Mouse (Mus musculus) adrenal gland, adult 8-10 months (tissue): ENCODE data around the gene Nos1ap. TPM values are rescaled to one million over a fixed set of nuclear protein-coding genes. Genes with fewer than 3 reads are reported as not detected.

Source experiments
- DNase-seq: peaks from one replicate; pipeline ENCODE4 v3.0.0; 2022
- total RNA-seq, 4 experiments: library from RNA; stranded (reverse); gene quantifications; 2 replicates each; pipeline ENCODE4 v1.2.4; 2022

Nos1ap gene
- total RNA-seq, 4 experiments from 2014 or later: 19.9 to 46.9 (median 29.7) TPM

DNA sequence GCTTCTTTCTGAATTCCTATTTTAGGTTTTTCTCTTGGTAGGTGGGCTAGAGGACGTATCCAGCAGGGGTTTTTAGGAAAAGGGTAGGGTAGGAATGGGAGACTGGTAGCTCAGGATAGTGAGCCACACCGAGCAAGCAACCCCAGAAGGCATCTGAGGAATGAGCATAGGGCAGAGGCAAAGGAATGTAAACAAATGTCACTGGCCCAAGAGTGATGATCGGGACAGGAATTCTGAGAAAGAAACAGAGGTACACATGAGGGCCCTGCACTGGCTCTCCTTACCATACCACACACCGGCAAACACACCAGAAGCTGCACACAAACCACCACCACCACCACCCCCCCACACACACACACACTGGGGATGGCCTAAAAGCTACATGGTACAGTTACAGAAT, 132.0 kb downstream of the Nos1ap start:
- DNase-seq: no peak

- no peak for DNase-seq
Observed at GRCm38 (mm10) chr1:170455910-170456700, 133.6 kb downstream of the Nos1ap start.

DNA sequence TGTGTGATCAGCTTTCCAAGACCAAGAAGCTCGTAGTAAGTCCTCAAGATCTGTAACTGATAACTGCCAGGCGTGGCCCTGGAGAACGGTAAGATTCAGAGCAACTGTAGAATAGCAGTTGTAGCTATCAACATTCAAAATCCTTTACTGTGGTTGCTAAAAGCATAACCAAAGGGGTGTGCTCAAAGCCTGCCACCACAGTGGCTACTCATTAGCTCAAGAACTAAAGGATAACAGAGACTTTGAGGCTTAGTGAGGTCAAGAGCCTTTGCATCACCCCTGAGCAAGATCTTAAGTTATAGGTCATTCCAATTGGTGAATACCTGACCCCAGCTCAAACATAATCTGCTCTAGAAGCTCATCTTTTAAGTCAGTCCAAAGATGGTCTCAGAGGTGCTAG, 134.3 kb downstream of the Nos1ap start:
- no peak for DNase-seq

DNA sequence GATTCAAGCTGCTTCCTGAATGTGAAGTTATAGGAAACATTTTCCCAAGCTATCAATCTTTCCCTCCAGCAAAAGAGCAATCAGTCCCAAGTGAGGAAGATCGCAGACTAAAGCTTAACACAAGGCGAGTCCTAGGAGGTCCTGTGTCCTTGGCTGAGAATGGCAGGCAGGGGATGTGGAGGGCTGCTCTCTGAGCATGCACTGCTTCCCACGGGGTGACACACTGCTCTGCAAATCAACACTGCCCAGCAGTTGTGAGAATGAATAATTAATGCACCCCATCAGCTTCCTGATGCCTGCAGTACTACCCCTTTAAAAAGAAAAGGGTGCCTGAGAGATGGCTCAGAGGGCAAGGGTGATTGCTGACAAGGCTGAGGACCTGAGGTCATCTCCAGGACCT, 136.2 kb downstream of the Nos1ap start:
- no peak for DNase-seq

- no peak for DNase-seq
Observed at GRCm38 (mm10) chr1:170448244-170448643, 141.4 kb downstream of the Nos1ap start.

DNA sequence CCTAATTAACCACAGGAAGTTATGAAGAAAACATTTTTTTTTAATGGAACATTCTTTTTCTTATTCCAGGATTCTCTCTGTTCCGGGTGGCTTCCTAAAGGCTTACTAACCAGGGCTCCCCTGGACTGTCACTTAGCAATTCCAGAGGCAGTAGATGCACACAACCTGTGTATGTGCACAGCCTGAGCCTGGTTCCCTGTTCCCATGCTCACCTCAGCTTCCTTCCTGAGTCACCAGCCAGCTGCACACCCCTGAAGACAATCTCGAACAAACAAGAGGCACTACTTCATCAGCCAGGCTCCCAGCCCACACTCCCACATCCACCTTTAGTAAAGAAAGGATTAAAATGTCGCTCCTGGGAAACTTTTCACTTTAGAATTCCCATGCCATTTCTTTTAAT, 144.2 kb downstream of the Nos1ap start:
- DNase-seq: no peak

GRCm38 (mm10) chr1:170440367-170440766, 149.3 kb downstream of the Nos1ap start:
- no peak for DNase-seq

DNA sequence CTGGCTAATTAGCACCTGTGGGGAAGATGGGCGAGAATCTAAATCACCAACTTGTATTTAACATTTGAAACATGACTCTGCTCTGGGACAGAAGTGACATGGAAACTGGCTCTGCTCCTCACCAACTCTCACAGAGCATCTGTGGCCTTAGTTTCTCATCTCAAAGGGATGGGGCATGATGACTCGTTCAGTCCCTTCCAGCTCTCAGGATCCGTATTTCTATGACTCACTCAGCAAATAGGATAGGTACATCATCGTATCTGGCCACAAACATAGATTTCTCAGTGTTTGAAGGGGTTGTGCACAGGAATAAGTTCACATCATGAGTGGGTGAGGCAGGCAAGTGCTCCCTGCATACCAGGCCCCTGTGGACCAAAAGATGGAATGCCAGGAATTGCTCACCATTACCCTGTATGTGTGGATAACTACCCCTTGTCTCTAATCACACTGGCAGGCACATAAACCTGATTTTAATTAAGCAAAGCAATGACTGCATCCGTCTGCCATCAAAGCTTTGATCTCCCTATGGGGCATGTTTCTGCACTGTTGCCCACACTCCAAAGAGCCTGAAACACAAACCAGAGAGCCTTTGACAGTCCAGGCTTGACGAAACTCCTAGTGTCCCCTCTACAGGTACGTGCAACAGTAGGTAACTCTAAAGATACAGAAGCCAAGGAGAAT, 151.1 kb downstream of the Nos1ap start:
- DNase-seq: no peak

- no peak for DNase-seq
Observed at GRCm38 (mm10) chr1:170434146-170434545, 155.5 kb downstream of the Nos1ap start.

DNA sequence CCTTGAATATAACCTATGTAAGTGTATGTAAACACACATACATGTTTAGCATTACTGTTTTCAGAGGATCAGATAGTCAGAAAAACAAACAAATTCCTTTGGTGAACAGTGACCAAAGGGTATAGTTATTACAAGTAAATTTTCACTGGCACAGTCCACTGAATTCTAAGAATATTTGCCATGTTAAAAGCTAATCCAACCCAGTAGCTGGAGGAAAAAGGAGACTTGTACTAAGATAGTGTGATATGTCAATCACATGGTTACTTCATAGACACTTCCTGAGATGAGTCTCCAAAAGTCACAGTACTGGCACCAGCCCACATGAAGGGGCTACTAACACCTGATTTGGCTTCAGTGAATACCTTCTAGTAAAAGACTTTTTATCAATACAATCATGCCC, 156.0 kb downstream of the Nos1ap start:
- DNase-seq: no peak

DNA sequence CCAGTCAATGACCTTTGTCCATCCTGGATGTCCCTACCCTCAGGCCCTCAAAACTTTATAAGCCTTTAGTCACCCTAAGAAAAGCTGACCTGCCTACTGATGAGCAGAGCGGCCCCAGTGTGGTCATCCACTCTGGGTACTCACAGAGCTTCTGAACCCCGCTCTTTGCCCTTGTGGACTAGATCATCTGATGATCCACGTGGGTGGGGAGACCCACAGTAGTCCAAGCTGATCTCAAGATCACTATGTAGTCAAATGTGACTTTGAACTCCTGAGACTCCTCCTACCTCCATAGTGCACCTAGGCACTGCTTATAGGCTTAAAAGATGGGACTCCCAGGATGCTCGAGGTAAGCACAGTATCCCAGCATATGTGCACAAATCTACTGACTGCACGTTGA, 157.4 kb downstream of the Nos1ap start:
- no peak for DNase-seq

- DNase-seq: no peak
Observed at GRCm38 (mm10) chr1:170431312-170431711, 158.3 kb downstream of the Nos1ap start.

DNA sequence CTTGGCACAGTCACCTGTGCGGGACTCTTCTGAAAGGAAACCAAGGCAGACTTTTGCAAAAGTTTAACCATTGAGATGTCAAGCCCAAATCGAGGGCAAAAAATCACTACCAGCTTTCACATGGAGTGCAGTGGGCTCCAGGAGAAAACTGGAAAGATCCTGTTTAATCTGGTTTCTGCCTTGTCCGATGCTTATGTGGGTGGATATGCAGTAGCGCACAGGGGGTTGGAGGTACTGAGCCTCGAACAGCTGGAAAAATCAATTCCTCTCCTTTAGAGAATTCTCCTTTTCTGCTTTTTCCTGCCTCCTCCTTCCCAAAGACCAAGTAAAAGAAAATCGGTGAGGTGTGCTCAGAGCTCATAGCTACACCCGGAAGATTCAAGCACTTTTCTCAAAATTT, 159.0 kb downstream of the Nos1ap start:
- no peak for DNase-seq

DNA sequence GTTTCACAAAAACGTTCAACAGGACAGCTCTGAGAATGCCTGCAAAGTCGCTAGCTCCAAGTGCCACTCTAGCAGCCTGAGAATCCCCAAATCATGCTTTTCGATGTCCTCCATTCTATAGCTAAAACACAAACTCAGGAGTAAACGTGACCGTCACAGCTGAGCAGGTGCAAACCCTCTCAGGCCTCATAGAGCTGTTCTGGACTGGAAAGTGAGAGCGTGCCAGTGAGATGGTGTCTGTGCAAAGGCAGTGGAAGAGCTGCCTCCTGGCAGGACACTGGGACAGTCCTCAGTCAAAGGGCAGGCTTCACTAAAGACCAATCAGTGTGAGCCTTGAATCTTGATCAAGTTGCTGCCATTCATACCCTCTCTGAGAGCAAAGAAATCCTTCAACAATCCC, 160.0 kb downstream of the Nos1ap start:
- DNase-seq: no peak

DNA sequence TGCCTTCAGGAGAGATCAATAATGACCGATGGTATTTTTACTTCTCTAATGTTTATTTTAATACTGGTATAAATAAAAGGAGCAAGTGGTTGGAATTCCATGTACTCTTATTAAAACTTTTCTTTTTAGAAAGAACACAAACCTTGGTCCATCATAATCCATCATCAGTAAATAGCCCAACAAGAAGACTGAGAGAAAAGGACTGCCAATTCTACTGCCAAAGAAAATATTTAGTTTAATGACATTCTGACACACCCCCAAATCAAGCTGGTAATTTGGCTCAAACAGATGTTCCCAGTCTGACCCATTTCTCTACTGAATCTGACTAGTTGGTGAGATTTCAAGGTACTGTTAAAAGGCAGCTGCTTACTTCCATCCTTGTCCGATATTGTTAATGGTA, 161.5 kb downstream of the Nos1ap start:
- no peak for DNase-seq

- DNase-seq: no peak
Observed at GRCm38 (mm10) chr1:170424258-170424889, 165.3 kb downstream of the Nos1ap start.

- no peak for DNase-seq
Observed at GRCm38 (mm10) chr1:170423048-170423447, 166.6 kb downstream of the Nos1ap start.

GRCm38 (mm10) chr1:170422188-170422587, 167.5 kb downstream of the Nos1ap start:
- DNase-seq: no peak

- peak; percentile 14 for DNase-seq
Observed at GRCm38 (mm10) chr1:170419961-170420360, 169.7 kb downstream of the Nos1ap start.

- no peak for DNase-seq
Observed at GRCm38 (mm10) chr1:170418131-170418530, 171.5 kb downstream of the Nos1ap start.

DNA sequence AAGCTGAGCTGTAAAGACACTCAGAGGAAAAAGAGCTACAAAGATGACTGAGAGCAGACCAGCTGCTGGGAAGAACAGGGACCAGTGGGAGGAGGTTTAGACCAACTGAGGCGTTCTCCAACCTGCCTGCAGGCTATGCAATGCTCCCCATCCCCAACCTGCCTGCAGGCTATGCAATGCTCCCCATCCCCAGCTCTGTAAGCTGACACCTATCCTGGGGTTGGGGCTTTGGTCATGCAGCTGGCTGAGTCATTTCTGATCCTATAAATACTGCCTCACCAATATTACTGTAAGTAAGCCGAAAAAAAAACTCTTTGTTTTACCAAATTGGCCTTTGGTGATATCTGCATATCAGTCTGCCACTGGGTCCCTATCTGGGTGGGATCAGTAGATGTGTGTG, 172.7 kb downstream of the Nos1ap start:
- DNase-seq: no peak

GRCm38 (mm10) chr1:170416206-170416605, 173.5 kb downstream of the Nos1ap start:
- no peak for DNase-seq

GRCm38 (mm10) chr1:170415395-170415794, 174.3 kb downstream of the Nos1ap start:
- no peak for DNase-seq
